Mouse (Mus musculus) embryonic fibroblast, embryonic 13.5 days (primary cell): ENCODE data around the gene Olfr1164. TPM values are rescaled to one million over a fixed set of nuclear protein-coding genes. Genes with fewer than 3 reads are reported as not detected.

Experiments
- H3K27ac ChIP-seq: 2 replicates; pipeline ENCODE4 v1.5.1; 2012; ENCODE audit warnings: low read length, control low read depth, inconsistent platforms; ENCODE audit not compliant: insufficient read depth
- H3K4me1 ChIP-seq: 2 replicates; pipeline ENCODE4 v1.6.1; 2011; ENCODE audit warnings: low read length; ENCODE audit not compliant: control insufficient read depth, insufficient read depth
- H3K4me3 ChIP-seq: 2 replicates; pipeline ENCODE4 v1.5.1; 2011; ENCODE audit warnings: mild to moderate bottlenecking, control low read depth, low read length; ENCODE audit not compliant: insufficient read depth
- CTCF ChIP-seq: IDR thresholded peaks from 2 replicates; pipeline ENCODE4 v1.5.1; 2011; ENCODE audit warnings: mild to moderate bottlenecking, control low read depth, low read length, moderate library complexity, borderline replicate concordance; ENCODE audit not compliant: insufficient read depth
- POLR2A ChIP-seq: IDR thresholded peaks from 2 replicates; pipeline ENCODE4 v1.6.1; 2011; ENCODE audit warnings: low read depth, mild to moderate bottlenecking, control low read depth, low read length, moderate library complexity
- polyA plus RNA-seq: library from polyadenylated mRNA; stranded (reverse); fragments of >200 nt; gene quantifications from 2 replicates; pipeline ENCODE4 v1.2.4, GENCODE M21; 2011; ENCODE audit warnings: low read depth; ENCODE audit not compliant: missing spikeins, insufficient read length

The Olfr1164 gene
- not detected in 2 replicates for polyA plus RNA-seq

- TF ChIP-seq CTCF (no peak), POLR2A (no peak)
- no peaks in the 10 kb centered on the region for H3K4me1 ChIP-seq
- no peak within 1 kb of the TSS for H3K27ac ChIP-seq
- no peak within 1 kb of the TSS for H3K4me3 ChIP-seq
Observed at GRCm38 (mm10) chr2:88093866-88094265, at the start of gene Olfr1164. Gene Olfr1164, minus strand, starts transcription at chr2:88093966.

GRCm38 (mm10) chr2:88128172-88128571 is 34.4 kb upstream of the Olfr1164 start, which contains the start of gene Olfr1166:
Gene Olfr1166, minus strand, starts transcription at chr2:88128272.
- H3K27ac ChIP-seq = no peak within 1 kb of the TSS
- H3K4me1 ChIP-seq = no peaks in the 10 kb centered on the region
- TF ChIP-seq CTCF = no peak
- TF ChIP-seq POLR2A = no peak
- H3K4me3 ChIP-seq = no peak within 1 kb of the TSS

- Histone ChIP-seq H3K4me3 (no peak within 1 kb of the TSS), H3K4me1 (no peaks in the 10 kb centered on the region), H3K27ac (no peak within 1 kb of the TSS)
- no peak for TF ChIP-seq POLR2A
- no peak for TF ChIP-seq CTCF
Observed at GRCm38 (mm10) chr2:88071730-88072129, 22.0 kb downstream of the Olfr1164 start, which contains the start of gene Olfr1163. Gene Olfr1163, minus strand, starts transcription at chr2:88071830.

- TF ChIP-seq POLR2A (no peak), CTCF (no peak)
Observed at GRCm38 (mm10) chr2:88063587-88063986, 30.2 kb downstream of the Olfr1164 start.

GRCm38 (mm10) chr2:88051029-88051428 is 42.7 kb downstream of the Olfr1164 start, which contains the start of gene Olfr1162:
Gene Olfr1162, minus strand, starts transcription at chr2:88051129.
- Histone ChIP-seq H3K27ac (no peak within 1 kb of the TSS), H3K4me3 (no peak within 1 kb of the TSS), H3K4me1 (no peaks in the 10 kb centered on the region)
- TF ChIP-seq POLR2A = no peak
- TF ChIP-seq CTCF = no peak

More at GRCm38 (mm10) chr2:88063587-88063986, 30.2 kb downstream of the Olfr1164 start:
- Histone ChIP-seq H3K27ac (no peak overlapping the region), H3K4me3 (no peak overlapping the region), H3K4me1 (no peaks in the 10 kb centered on the region)

Other genes with a start within 250 kb of the Olfr1164 start
- not detected in 2 replicates for gene Olfr1150-ps1, start 250.0 kb downstream of the Olfr1164 start, polyA plus RNA-seq
- not detected in 2 replicates for gene Olfr1151, start 238.1 kb downstream of the Olfr1164 start, polyA plus RNA-seq
- gene Olfr1152, start 227.5 kb downstream of the Olfr1164 start, polyA plus RNA-seq = 0.09 TPM in 1 of 2 replicates, not detected in the other
- gene Olfr1153, start 199.0 kb downstream of the Olfr1164 start, polyA plus RNA-seq = not detected in 2 replicates
- not detected in 2 replicates for gene Olfr1154, start 188.8 kb downstream of the Olfr1164 start, polyA plus RNA-seq
- not detected in 2 replicates for gene Olfr1155, start 148.8 kb downstream of the Olfr1164 start, polyA plus RNA-seq
- gene Olfr1156, start 140.9 kb downstream of the Olfr1164 start, polyA plus RNA-seq = not detected in 2 replicates
- gene Olfr1157, start 125.7 kb downstream of the Olfr1164 start, polyA plus RNA-seq = not detected in 2 replicates
- gene Olfr74, start 119.3 kb downstream of the Olfr1164 start, polyA plus RNA-seq = not detected in 2 replicates
- not detected in 2 replicates for gene Olfr1158, start 103.9 kb downstream of the Olfr1164 start, polyA plus RNA-seq
- gene Olfr1160, start 85.7 kb downstream of the Olfr1164 start, polyA plus RNA-seq = not detected in 2 replicates
- gene Olfr1161, start 71.2 kb downstream of the Olfr1164 start, polyA plus RNA-seq = not detected in 2 replicates
- gene Olfr73, start 56.3 kb downstream of the Olfr1164 start, polyA plus RNA-seq = not detected in 2 replicates
- not detected in 2 replicates for gene Olfr1162, start 42.8 kb downstream of the Olfr1164 start, polyA plus RNA-seq
- not detected in 2 replicates for gene Olfr1163, start 22.1 kb downstream of the Olfr1164 start, polyA plus RNA-seq
- not detected in 2 replicates for gene Olfr1166, start 34.3 kb upstream of the Olfr1164 start, polyA plus RNA-seq
- not detected in 2 replicates for gene Olfr1167, start 61.2 kb upstream of the Olfr1164 start, polyA plus RNA-seq
- not detected in 2 replicates for gene Olfr1168, start 87.9 kb upstream of the Olfr1164 start, polyA plus RNA-seq
- gene Olfr1170, start 134.4 kb upstream of the Olfr1164 start, polyA plus RNA-seq = not detected in 2 replicates
- gene Olfr1173, start 185.9 kb upstream of the Olfr1164 start, polyA plus RNA-seq = not detected in 2 replicates
- not detected in 2 replicates for gene Olfr1174-ps, start 221.2 kb upstream of the Olfr1164 start, polyA plus RNA-seq
- not detected in 2 replicates for gene Olfr1175-ps, start 233.2 kb upstream of the Olfr1164 start, polyA plus RNA-seq
- not detected in 2 replicates for gene Olfr1176, start 242.8 kb upstream of the Olfr1164 start, polyA plus RNA-seq